ENCODE assay signal across 8 mouse cellular contexts in genomic region chr1:132292318-132293129, GRCm38 (mm10). TPM values are rescaled to one million over a fixed set of nuclear protein-coding genes. Genes with fewer than 3 reads are reported as not detected.
DNase-seq lines count a peak whose midpoint lies in the region; ATAC-seq and TF ChIP-seq lines count a peak whose summit lies in the region.

No protein-coding gene starts in this region.

- no peak overlapping the region for H3K4me2 ChIP-seq in heart, embryonic 13.5 days
- no peak overlapping the region for H3K4me2 ChIP-seq in liver, embryonic 13.5 days
- no peak overlapping the region for H3K4me2 ChIP-seq in stomach, embryonic 15.5 days

- H3K36me3 ChIP-seq in heart, embryonic 13.5 days: no peaks in the 10 kb centered on the region
- H3K36me3 ChIP-seq in liver, embryonic 13.5 days: no peaks in the 10 kb centered on the region
- no peaks in the 10 kb centered on the region for H3K36me3 ChIP-seq in stomach, embryonic 15.5 days

- in situ Hi-C loops in Patski (cut with MboI; ENCODE audit: low pct_unique_long_range_greater_than_20kb): loop anchor here (25.0 kb wide), 1 partner anchor 555 kb away; the partner anchor contains the start of gene Slc26a9

- no peak overlapping the region for H3K9ac ChIP-seq in heart, embryonic 13.5 days
- H3K9ac ChIP-seq in liver, embryonic 13.5 days: no peak overlapping the region
- H3K9ac ChIP-seq in stomach, embryonic 15.5 days: no peak overlapping the region

- TF ChIP-seq CTCF in Patski (IDR thresholded peaks at IDR 0.05): no peak

- H3K9me3 ChIP-seq in heart, embryonic 13.5 days: no peaks in the 10 kb centered on the region
- H3K9me3 ChIP-seq in liver, embryonic 13.5 days (replicated peaks): no peaks in the 10 kb centered on the region
- H3K9me3 ChIP-seq in stomach, embryonic 15.5 days: no peaks in the 10 kb centered on the region

- POLR2A ChIA-PET in Patski (lab: Charles Lee): interaction anchor here (0.6 to 2.8 kb wide), 15 partner anchors 8 to 1356 kb away, joined by 3 to 18 read pairs (median 5); partner anchors contain the start of genes AC124108.1 and Lemd1

- CTCF ChIA-PET in Patski (lab: Charles Lee): interaction anchor here (0.8 to 3.4 kb wide), 28 partner anchors 8 to 182 kb away, joined by 3 to 35 read pairs (median 4); partner anchors contain the start of genes AC124108.1 and Lemd1

- ATAC-seq in heart, embryonic 13.5 days (ENCODE audit: extremely low read depth, insufficient number of reproducible peaks, low FRiP score, low TSS enrichment): peak; percentile 44; the same call in 1 of the 2 replicates
- peak; percentile 71 for ATAC-seq in Patski
- 0 out of 2 replicates have a peak, but pooled peaks have one; percentile 37 for ATAC-seq in granulocyte monocyte progenitor cell, adult 5-6 weeks (replicated peaks; ENCODE audit: poor library complexity, severe bottlenecking)
- no peak; the same call in 1 of the 2 replicates for ATAC-seq in liver, embryonic 13.5 days (ENCODE audit: low read depth)
- ATAC-seq in stomach, embryonic 15.5 days (ENCODE audit: insufficient read depth, low FRiP score, low read depth): no peak

- peaks cover 41% of the 10 kb centered on the region for H3K4me1 ChIP-seq in heart, embryonic 13.5 days
- H3K4me1 ChIP-seq in liver, embryonic 13.5 days (replicated peaks): 0 out of 2 replicates have a peak, but pooled peaks cover 2% of the 10 kb centered on the region
- H3K4me1 ChIP-seq in stomach, embryonic 15.5 days: peaks cover 18% of the 10 kb centered on the region

- H3K27ac ChIP-seq in heart, embryonic 13.5 days (replicated peaks): peak overlapping the region; percentile 25; the same call in 1 of the 2 replicates
- H3K27ac ChIP-seq in liver, embryonic 13.5 days: no peak overlapping the region
- H3K27ac ChIP-seq in stomach, embryonic 15.5 days: peak overlapping the region; percentile 13

- DNase-seq in heart, adult 8-10 months (ENCODE audit: low spot score): no peak
- peak; percentile 97 for DNase-seq in Patski (ENCODE audit: low read depth, low spot score)
- peak; percentile 16 for DNase-seq in liver, embryonic 13.5 days
- no peak for DNase-seq in layer of hippocampus, postnatal 14 days (ENCODE audit: low spot score in 2 of 2)
- DNase-seq in right cerebral cortex, postnatal 10 days (ENCODE audit: low spot score in 2 of 2): no peak

- 46% methylated on average over 21 of the region's 21 CpGs for WGBS in heart, embryonic 13.5 days
- 41% methylated on average over 21 of the region's 21 CpGs for WGBS in liver, embryonic 13.5 days (ENCODE audit: insufficient replicate concordance)
- 37% methylated on average over 21 of the region's 21 CpGs for WGBS in stomach, embryonic 15.5 days

- peaks cover 41% of the 10 kb centered on the region for H3K27me3 ChIP-seq in heart, embryonic 13.5 days (replicated peaks)
- no peaks in the 10 kb centered on the region for H3K27me3 ChIP-seq in Patski
- peaks cover 34% of the 10 kb centered on the region for H3K27me3 ChIP-seq in liver, embryonic 13.5 days
- 0 out of 2 replicates have a peak, but pooled peaks cover 3% of the 10 kb centered on the region for H3K27me3 ChIP-seq in stomach, embryonic 15.5 days (replicated peaks)

- no peak overlapping the region for H3K4me3 ChIP-seq in heart, embryonic 13.5 days
- no peak overlapping the region for H3K4me3 ChIP-seq in liver, embryonic 13.5 days (replicated peaks)
- H3K4me3 ChIP-seq in stomach, embryonic 15.5 days (replicated peaks): no peak overlapping the region

RNA-seq across cellular contexts. Expression of gene Klhdc8a, which starts 5.9 kb away (rescaled TPM):
- 0.34 and 0.63 TPM in 2 replicates for polyA plus RNA-seq in heart, embryonic 13.5 days (2015; fragmentation: Nextera tagmentation; extraction: Ambion mirVana)
- 10 to 100 TPM; 11.8 to 22.9 (median 17.5) TPM for total RNA-seq in heart, adult 8-10 months (2022)
- polyA plus RNA-seq in Patski (2021): 141 TPM
- not detected in 2 replicates for total RNA-seq in granulocyte monocyte progenitor cell, adult 5-6 weeks (2014; fragmentation: Nextera tagmentation)
- not detected in 2 replicates for total RNA-seq in granulocyte monocyte progenitor cell, adult 5-6 weeks (2017)
- polyA plus RNA-seq in liver, embryonic 13.5 days (2015; fragmentation: Nextera tagmentation; extraction: Ambion mirVana): 0.03 and 0.06 TPM in 2 replicates
- polyA plus RNA-seq in stomach, embryonic 15.5 days (2015; fragmentation: Nextera tagmentation; extraction: Ambion mirVana): 0.14 and 0.15 TPM in 2 replicates
- 1 to 10 TPM; 5.7 to 6.8 TPM for total RNA-seq in layer of hippocampus, postnatal 14 days (2021)

RNA-seq across cellular contexts. Expression of gene Nuak2, which starts 23.4 kb away (rescaled TPM):
- 2.0 and 2.2 TPM in 2 replicates for polyA plus RNA-seq in heart, embryonic 13.5 days (2015; fragmentation: Nextera tagmentation; extraction: Ambion mirVana)
- 1 to 10 TPM; 3.8 to 5.2 (median 4.0) TPM for total RNA-seq in heart, adult 8-10 months (2022)
- polyA plus RNA-seq in Patski (2021): 110 TPM
- 37.2 and 40.4 TPM in 2 replicates for total RNA-seq in granulocyte monocyte progenitor cell, adult 5-6 weeks (2014; fragmentation: Nextera tagmentation)
- total RNA-seq in granulocyte monocyte progenitor cell, adult 5-6 weeks (2017): 19.3 and 21.7 TPM in 2 replicates
- polyA plus RNA-seq in liver, embryonic 13.5 days (2015; fragmentation: Nextera tagmentation; extraction: Ambion mirVana): 1.6 and 1.8 TPM in 2 replicates
- polyA plus RNA-seq in stomach, embryonic 15.5 days (2015; fragmentation: Nextera tagmentation; extraction: Ambion mirVana): 6.1 and 6.5 TPM in 2 replicates
- 1 to 10 TPM; 1.7 to 2.8 TPM for total RNA-seq in layer of hippocampus, postnatal 14 days (2021)

Comparison
In these comparisons a context has a peak if more than half of its experiments do, and no peak if none do; other contexts are left out.
1. ATAC-seq: peak in heart, embryonic 13.5 days (single experiment), Patski (single experiment) and granulocyte monocyte progenitor cell, adult 5-6 weeks (single experiment); none in liver, embryonic 13.5 days (single experiment) and stomach, embryonic 15.5 days (single experiment).
2. DNase-seq: peak in Patski (single experiment) and liver, embryonic 13.5 days (single experiment); none in heart, adult 8-10 months (single experiment), layer of hippocampus, postnatal 14 days (0 of 2) and right cerebral cortex, postnatal 10 days (0 of 2).
3. RNA of gene Klhdc8a, which starts 5.9 kb away (polyA plus RNA-seq): 141 TPM in Patski (single experiment); 0.34 to 0.63 TPM in heart, embryonic 13.5 days, 0.14 to 0.15 TPM in stomach, embryonic 15.5 days and 0.03 to 0.06 TPM in liver, embryonic 13.5 days; every median in the first group is over 10 times any median in the second.
4. RNA of gene Nuak2, which starts 23.4 kb away (polyA plus RNA-seq): 110 TPM in Patski (single experiment); 6.1 to 6.5 TPM in stomach, embryonic 15.5 days, 2.0 to 2.2 TPM in heart, embryonic 13.5 days and 1.6 to 1.8 TPM in liver, embryonic 13.5 days; every median in the first group is over 10 times any median in the second.